Mouse (Mus musculus): ENCODE results near the gene Epha1. TPM values are rescaled to one million over a fixed set of nuclear protein-coding genes. Genes with fewer than 3 reads are reported as not detected.

Gene Epha1
- polyA plus RNA-seq, 1 experiment: not detected

DNA sequence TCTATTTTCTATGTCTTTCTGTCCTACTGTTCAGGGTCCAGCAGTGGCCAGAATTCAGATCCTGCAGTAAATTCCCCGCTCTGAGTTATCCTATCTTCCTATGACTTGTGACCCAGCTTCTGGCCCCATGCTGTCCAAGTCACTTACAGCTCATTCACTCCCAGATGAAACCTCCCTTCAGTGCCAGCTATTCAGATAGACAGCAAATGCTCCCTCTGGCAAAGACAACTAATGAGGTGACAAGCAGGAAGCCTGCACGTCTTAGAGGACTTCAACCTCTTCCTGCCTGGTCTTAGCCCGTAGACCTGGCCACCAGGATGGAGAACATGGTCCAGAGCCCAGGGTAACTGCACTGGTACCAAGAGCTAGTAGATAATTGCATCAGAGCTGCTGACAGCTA is 10.1 kb downstream of the Epha1 start:
- Histone ChIP-seq H3K4me3 (ENCODE audit: insufficient read depth, low read length) (no peak overlapping the region), H3K27ac (ENCODE audit: insufficient read depth, low read depth, low read length) (no peak overlapping the region), H3K4me1 (ENCODE audit: control insufficient read depth, insufficient read depth, low read length) (no peaks in the 10 kb centered on the region)
- TF ChIP-seq POLR2A (IDR thresholded peaks at IDR 0.05; ENCODE audit: borderline replicate concordance, low read depth, low read length): no peak
- TF ChIP-seq CTCF (IDR thresholded peaks at IDR 0.05; ENCODE audit: low read depth, low read length): no peak

DNA sequence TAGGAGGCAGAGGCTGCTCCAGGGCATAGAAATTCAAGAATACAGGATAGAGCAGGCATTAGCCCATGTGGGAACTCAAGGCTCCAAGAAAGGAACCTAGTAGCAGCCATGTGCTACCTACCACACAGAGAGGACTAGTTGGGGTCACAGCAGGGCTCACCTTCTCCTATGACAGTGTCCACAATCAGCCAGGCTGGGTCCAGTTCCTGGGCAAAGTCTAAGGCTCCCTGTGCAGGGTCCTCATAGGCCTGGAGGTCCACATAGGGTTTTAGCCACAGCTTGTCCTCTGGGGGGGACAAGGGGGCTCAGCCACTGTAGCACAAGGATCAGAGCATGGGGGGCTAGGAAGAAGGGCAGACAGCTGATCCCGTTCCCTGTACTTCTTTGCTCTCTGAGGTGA is 10.6 kb downstream of the Epha1 start:
- no peak overlapping the region for H3K4me3 ChIP-seq (ENCODE audit: insufficient read depth, low read length)

DNA sequence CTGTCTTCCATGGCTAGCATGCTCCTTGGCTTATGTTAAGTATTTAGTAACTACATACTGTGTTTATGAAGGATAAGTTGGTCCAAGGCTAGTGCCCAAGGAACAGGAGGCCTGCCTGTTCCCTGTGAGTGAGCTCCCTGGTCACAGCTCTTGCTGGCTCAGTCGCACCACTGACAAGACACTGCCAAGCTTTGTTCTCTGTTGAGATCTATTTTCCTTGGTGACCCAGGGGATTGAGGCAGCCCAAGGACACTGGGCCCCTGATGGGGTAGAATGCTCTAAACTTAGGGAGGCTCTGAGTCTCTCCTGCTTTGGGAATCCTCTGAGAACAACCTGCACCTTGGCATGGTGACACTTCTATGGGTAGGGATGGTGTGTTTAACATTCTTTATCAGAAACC is 11.0 kb downstream of the Epha1 start:
- Histone ChIP-seq H3K27ac (ENCODE audit: insufficient read depth, low read depth, low read length) (no peak overlapping the region), H3K4me1 (ENCODE audit: control insufficient read depth, insufficient read depth, low read length) (no peaks in the 10 kb centered on the region), H3K4me3 (ENCODE audit: insufficient read depth, low read length) (no peak overlapping the region)
- TF ChIP-seq POLR2A (IDR thresholded peaks at IDR 0.05; ENCODE audit: borderline replicate concordance, low read depth, low read length) (no peak), CTCF (IDR thresholded peaks at IDR 0.05; ENCODE audit: low read depth, low read length) (no peak)

More for the DNA sequence above, 10.6 kb downstream of the Epha1 start:
- no peak for TF ChIP-seq CTCF (IDR thresholded peaks at IDR 0.05; ENCODE audit: low read depth, low read length)
- no peak for TF ChIP-seq POLR2A (IDR thresholded peaks at IDR 0.05; ENCODE audit: borderline replicate concordance, low read depth, low read length)
- no peaks in the 10 kb centered on the region for H3K4me1 ChIP-seq (ENCODE audit: control insufficient read depth, insufficient read depth, low read length)
- no peak overlapping the region for H3K27ac ChIP-seq (ENCODE audit: insufficient read depth, low read depth, low read length)

DNA sequence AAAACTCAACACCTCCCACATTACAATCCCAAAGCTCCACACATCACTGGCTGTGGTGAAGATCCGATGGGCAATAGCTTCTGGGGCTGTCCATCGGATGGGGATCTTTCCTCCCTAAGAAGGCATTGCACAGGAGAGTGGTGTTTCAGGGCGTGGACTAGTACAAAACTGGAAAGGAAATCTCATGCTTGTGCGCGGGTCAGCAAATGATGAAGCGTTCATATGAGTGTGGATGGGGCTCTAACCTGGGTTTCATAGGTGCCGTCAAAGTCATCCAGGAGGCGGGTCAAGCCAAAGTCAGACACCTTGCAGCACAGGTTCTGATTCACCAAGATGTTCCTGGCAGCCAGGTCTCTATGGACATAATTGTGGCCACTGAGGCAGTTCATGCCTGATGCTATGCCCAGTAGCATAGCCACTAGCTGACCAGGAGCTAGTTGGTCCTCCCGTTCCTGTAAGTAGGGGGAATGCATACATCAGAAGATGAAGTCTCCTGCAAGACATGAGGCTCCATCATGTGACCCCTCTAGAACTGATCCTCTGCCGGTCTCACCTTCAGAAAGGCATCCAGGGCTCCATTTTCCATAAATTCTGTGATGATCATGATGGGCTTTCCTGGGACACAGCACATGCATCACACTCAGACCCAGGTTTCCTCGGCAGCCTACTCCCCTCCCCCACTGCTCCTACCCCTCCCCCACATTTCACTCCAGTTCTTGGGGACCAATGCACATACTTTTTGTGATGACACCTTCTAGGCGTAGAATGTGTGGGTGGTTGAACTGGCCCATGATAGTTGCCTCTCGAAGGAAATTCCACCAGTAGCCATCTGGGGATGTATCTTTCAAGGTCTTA is 11.8 kb downstream of the Epha1 start:
- no peak overlapping the region for H3K27ac ChIP-seq (ENCODE audit: insufficient read depth, low read depth, low read length)
- TF ChIP-seq POLR2A (IDR thresholded peaks at IDR 0.05; ENCODE audit: borderline replicate concordance, low read depth, low read length): no peak
- TF ChIP-seq CTCF (IDR thresholded peaks at IDR 0.05; ENCODE audit: low read depth, low read length): no peak
- H3K4me3 ChIP-seq (ENCODE audit: insufficient read depth, low read length): no peak overlapping the region
- no peaks in the 10 kb centered on the region for H3K4me1 ChIP-seq (ENCODE audit: control insufficient read depth, insufficient read depth, low read length)

DNA sequence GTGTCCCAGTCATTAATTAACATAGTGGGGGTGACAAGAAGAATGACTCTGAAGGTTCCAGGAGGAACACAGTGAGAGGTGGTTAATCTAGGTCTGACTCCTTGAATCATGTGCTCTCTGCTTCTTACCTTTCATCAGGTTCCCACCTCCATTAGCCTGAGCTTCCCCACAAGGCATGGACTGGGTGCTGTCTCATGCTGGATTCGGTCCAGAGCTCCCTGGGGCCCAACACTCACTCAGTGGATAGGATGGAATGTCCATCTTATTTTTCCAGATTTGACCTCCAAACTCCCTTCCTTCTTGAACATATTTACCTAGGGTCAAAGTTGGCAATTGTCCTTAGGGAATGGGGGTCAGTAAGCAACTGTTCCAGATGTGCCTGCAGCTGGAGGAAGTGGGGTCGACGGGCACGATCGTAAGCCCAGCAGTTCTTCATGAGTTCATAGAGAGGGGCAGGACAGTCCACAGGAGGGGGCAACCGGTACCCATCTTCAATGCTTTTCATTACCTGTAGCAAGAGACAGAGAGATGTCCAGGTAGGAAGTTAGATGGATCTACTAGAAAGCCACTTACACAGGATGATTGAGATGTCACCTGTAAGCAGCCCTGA is 12.7 kb downstream of the Epha1 start:
- TF ChIP-seq POLR2A (IDR thresholded peaks at IDR 0.05; ENCODE audit: borderline replicate concordance, low read depth, low read length): no peak
- no peak for TF ChIP-seq CTCF (IDR thresholded peaks at IDR 0.05; ENCODE audit: low read depth, low read length)
- Histone ChIP-seq H3K4me1 (ENCODE audit: control insufficient read depth, insufficient read depth, low read length) (no peaks in the 10 kb centered on the region), H3K4me3 (ENCODE audit: insufficient read depth, low read length) (no peak overlapping the region), H3K27ac (ENCODE audit: insufficient read depth, low read depth, low read length) (no peak overlapping the region)

GRCm38 (mm10) chr6:42359364-42360147 is 13.5 kb downstream of the Epha1 start:
- H3K4me1 ChIP-seq (ENCODE audit: control insufficient read depth, insufficient read depth, low read length): peaks cover 7% of the 10 kb centered on the region
- H3K4me3 ChIP-seq (ENCODE audit: insufficient read depth, low read length): no peak overlapping the region
- no peak overlapping the region for H3K27ac ChIP-seq (ENCODE audit: insufficient read depth, low read depth, low read length)
- TF ChIP-seq CTCF (IDR thresholded peaks at IDR 0.05; ENCODE audit: low read depth, low read length) (no peak), POLR2A (IDR thresholded peaks at IDR 0.05; ENCODE audit: borderline replicate concordance, low read depth, low read length) (no peak)

DNA sequence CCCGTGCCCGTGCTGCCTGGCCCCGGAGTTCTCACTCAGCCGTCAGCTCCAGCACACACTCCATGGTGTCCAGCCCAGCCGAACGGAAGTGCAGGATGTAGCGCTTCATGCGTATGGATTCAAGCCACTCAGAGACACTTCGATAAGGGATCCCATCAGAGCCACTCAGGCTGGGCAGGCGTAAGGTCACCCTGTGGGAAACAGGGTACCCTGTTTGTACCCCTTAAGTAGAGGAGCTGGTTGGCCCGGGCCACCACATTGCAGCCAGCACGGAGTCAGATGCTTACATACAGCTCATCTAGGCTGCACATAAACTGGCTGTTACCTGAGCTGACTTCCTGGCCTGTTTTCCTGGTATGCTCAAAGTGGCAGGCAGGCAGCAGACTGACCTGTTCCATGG is 14.2 kb downstream of the Epha1 start:
- TF ChIP-seq POLR2A (IDR thresholded peaks at IDR 0.05; ENCODE audit: borderline replicate concordance, low read depth, low read length): no peak
- TF ChIP-seq CTCF (IDR thresholded peaks at IDR 0.05; ENCODE audit: low read depth, low read length): no peak
- H3K27ac ChIP-seq (ENCODE audit: insufficient read depth, low read depth, low read length): no peak overlapping the region
- H3K4me3 ChIP-seq (ENCODE audit: insufficient read depth, low read length): no peak overlapping the region
- H3K4me1 ChIP-seq (ENCODE audit: control insufficient read depth, insufficient read depth, low read length): peaks cover 12% of the 10 kb centered on the region

DNA sequence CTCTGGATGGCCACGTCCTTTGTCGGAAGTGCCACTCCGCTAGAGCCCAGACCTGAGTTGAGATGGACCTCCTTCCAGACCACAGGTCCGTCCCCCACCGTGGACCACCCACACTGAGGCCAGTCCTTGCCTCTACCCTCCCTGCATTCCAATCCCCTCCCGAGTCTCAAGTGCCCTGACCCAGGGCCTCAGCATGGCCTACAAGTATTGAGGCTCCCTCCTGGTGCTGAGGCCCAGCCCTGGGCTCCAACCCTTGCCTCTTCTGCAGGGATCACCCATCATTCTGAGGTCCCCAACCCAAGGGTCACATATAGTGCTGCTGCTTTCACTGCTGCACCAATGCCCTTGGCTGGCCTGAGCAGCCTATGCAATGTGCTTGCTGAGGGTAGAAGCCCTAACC is 15.2 kb downstream of the Epha1 start:
- Histone ChIP-seq H3K27ac (ENCODE audit: insufficient read depth, low read depth, low read length) (no peak overlapping the region), H3K4me3 (ENCODE audit: insufficient read depth, low read length) (no peak overlapping the region), H3K4me1 (ENCODE audit: control insufficient read depth, insufficient read depth, low read length) (peaks cover 18% of the 10 kb centered on the region)
- TF ChIP-seq POLR2A (IDR thresholded peaks at IDR 0.05; ENCODE audit: borderline replicate concordance, low read depth, low read length) (no peak), CTCF (IDR thresholded peaks at IDR 0.05; ENCODE audit: low read depth, low read length) (no peak)

GRCm38 (mm10) chr6:42356913-42357312 is 16.2 kb downstream of the Epha1 start:
- H3K27ac ChIP-seq (ENCODE audit: insufficient read depth, low read depth, low read length): no peak overlapping the region

More at GRCm38 (mm10) chr6:42356913-42357312, 16.2 kb downstream of the Epha1 start:
- peaks cover 28% of the 10 kb centered on the region for H3K4me1 ChIP-seq (ENCODE audit: control insufficient read depth, insufficient read depth, low read length)
- H3K4me3 ChIP-seq (ENCODE audit: insufficient read depth, low read length): no peak overlapping the region
- TF ChIP-seq POLR2A (IDR thresholded peaks at IDR 0.05; ENCODE audit: borderline replicate concordance, low read depth, low read length) (no peak), CTCF (IDR thresholded peaks at IDR 0.05; ENCODE audit: low read depth, low read length) (no peak)
